Comparison of ENCODE assay signal across 9 mouse cellular contexts in genomic region chr3:33918785-33919184, GRCm38 (mm10).
DNase-seq lines count a peak whose midpoint lies in the region; ATAC-seq and TF ChIP-seq lines count a peak whose summit lies in the region.
"Had no signal": no experiment of that assay in that cellular context is flagged by ENCODE, and none has a peak within 500 bp of the region (broad histone marks: within the 10 kb centered on the region; RNA-seq: fewer than 3 reads in every experiment).

No protein-coding gene starts in this region.

- H3K4me3 ChIP-seq in forebrain, embryonic 16.5 days (replicated peaks; ENCODE audit: low read length): no peak overlapping the region
- no peak overlapping the region for H3K4me3 ChIP-seq in hindbrain, embryonic 13.5 days
- H3K4me3 ChIP-seq in midbrain, embryonic 11.5 days (ENCODE audit: low read depth, low read length): no peak overlapping the region
- no peak overlapping the region for H3K4me3 ChIP-seq in small intestine, adult 2 months (ENCODE audit: low read depth, low read length)
- H3K4me3 ChIP-seq: limb, embryonic 15.5 days had no signal

- no peaks in the 10 kb centered on the region for H3K9me3 ChIP-seq in forebrain, embryonic 16.5 days (ENCODE audit: control insufficient read depth, low read length)
- no peaks in the 10 kb centered on the region for H3K9me3 ChIP-seq in hindbrain, embryonic 13.5 days
- H3K9me3 ChIP-seq in midbrain, embryonic 11.5 days (ENCODE audit: control insufficient read depth, low read length): no peaks in the 10 kb centered on the region
- H3K9me3 ChIP-seq: limb, embryonic 15.5 days had no signal

- no peaks in the 10 kb centered on the region for H3K36me3 ChIP-seq in forebrain, embryonic 16.5 days (ENCODE audit: control insufficient read depth, insufficient read depth)
- H3K36me3 ChIP-seq in hindbrain, embryonic 13.5 days: no peaks in the 10 kb centered on the region
- H3K36me3 ChIP-seq in midbrain, embryonic 11.5 days (ENCODE audit: control insufficient read depth, insufficient read depth, low read length): no peaks in the 10 kb centered on the region; the same call in 1 of the 2 replicates
- H3K36me3 ChIP-seq in small intestine, adult 2 months (ENCODE audit: control insufficient read depth, insufficient read depth, low read length): no peaks in the 10 kb centered on the region
- H3K36me3 ChIP-seq: limb, embryonic 15.5 days had no signal

- no peaks in the 10 kb centered on the region for H3K27me3 ChIP-seq in forebrain, embryonic 16.5 days (replicated peaks; ENCODE audit: control insufficient read depth, insufficient read depth, low read length)
- peaks cover 22% of the 10 kb centered on the region for H3K27me3 ChIP-seq in hindbrain, embryonic 13.5 days
- no peaks in the 10 kb centered on the region for H3K27me3 ChIP-seq in midbrain, embryonic 11.5 days (ENCODE audit: control insufficient read depth, insufficient read depth, low read length)
- no peaks in the 10 kb centered on the region for H3K27me3 ChIP-seq in small intestine, adult 2 months (ENCODE audit: control insufficient read depth, insufficient read depth, low read length)
- H3K27me3 ChIP-seq: limb, embryonic 15.5 days had no signal

- TF ChIP-seq POLR2A in small intestine, adult 2 months (IDR thresholded peaks at IDR 0.05; ENCODE audit: low read depth, low read length): no peak

- TF ChIP-seq CTCF in small intestine, adult 2 months (IDR thresholded peaks at IDR 0.05; ENCODE audit: extremely low read depth, insufficient read length, insufficient replicate concordance, low read depth, low read length): peak; percentile 93

- peak; percentile 65 for ATAC-seq in forebrain, embryonic 16.5 days
- 0 out of 2 replicates have a peak, but pooled peaks have one; percentile 39 for ATAC-seq in hindbrain, embryonic 13.5 days (ENCODE audit: low FRiP score)
- 0 out of 2 replicates have a peak, but pooled peaks have one; percentile 30 for ATAC-seq in midbrain, embryonic 11.5 days (ENCODE audit: low FRiP score)
- no peak for ATAC-seq in megakaryocyte, adult 5-6 weeks (ENCODE audit: poor library complexity, severe bottlenecking)

- H3K9ac ChIP-seq in forebrain, embryonic 16.5 days (replicated peaks; ENCODE audit: low read depth, low read length): no peak overlapping the region
- no peak overlapping the region for H3K9ac ChIP-seq in hindbrain, embryonic 13.5 days
- no peak overlapping the region for H3K9ac ChIP-seq in midbrain, embryonic 11.5 days (ENCODE audit: low read length)
- H3K9ac ChIP-seq: limb, embryonic 15.5 days had no signal

- DNase-seq in MN1 (ENCODE audit: low spot score): peak; percentile 43
- DNase-seq in c-Kit-positive CD71-positive TER-119-negative erythroid progenitor cells, embryonic 14.5 days (ENCODE audit: low read depth): peak; percentile 58
- DNase-seq in left cerebral cortex, adult 11 months (ENCODE audit: low spot score): peak; percentile 62
- peak; percentile 97 for DNase-seq in midbrain, embryonic 11.5 days (ENCODE audit: low spot score, missing footprints)

- WGBS in forebrain, embryonic 16.5 days: 6% methylated on average over 10 of the region's 10 CpGs
- 10% methylated on average over 10 of the region's 10 CpGs for WGBS in hindbrain, embryonic 13.5 days
- WGBS in midbrain, embryonic 11.5 days: 12% methylated on average over 10 of the region's 10 CpGs
- WGBS in small intestine, adult 2 months: 5% methylated on average over 10 of the region's 10 CpGs

- H3K4me2 ChIP-seq in forebrain, embryonic 16.5 days (ENCODE audit: low read length): no peak overlapping the region
- H3K4me2 ChIP-seq in hindbrain, embryonic 13.5 days: no peak overlapping the region
- no peak overlapping the region for H3K4me2 ChIP-seq in midbrain, embryonic 11.5 days
- H3K4me2 ChIP-seq: limb, embryonic 15.5 days had no signal

- no peak overlapping the region for H3K27ac ChIP-seq in forebrain, embryonic 16.5 days (ENCODE audit: low read length)
- H3K27ac ChIP-seq in hindbrain, embryonic 13.5 days: no peak overlapping the region
- no peak overlapping the region for H3K27ac ChIP-seq in midbrain, embryonic 11.5 days (ENCODE audit: low read depth, low read length)
- no peak overlapping the region for H3K27ac ChIP-seq in small intestine, adult 2 months (ENCODE audit: insufficient read depth, low read depth, low read length)
- H3K27ac ChIP-seq: limb, embryonic 15.5 days had no signal

- H3K4me1 ChIP-seq in forebrain, embryonic 16.5 days (replicated peaks; ENCODE audit: control insufficient read depth, insufficient read depth, low read length): no peaks in the 10 kb centered on the region
- no peaks in the 10 kb centered on the region for H3K4me1 ChIP-seq in hindbrain, embryonic 13.5 days (replicated peaks)
- no peaks in the 10 kb centered on the region for H3K4me1 ChIP-seq in midbrain, embryonic 11.5 days (ENCODE audit: control insufficient read depth, insufficient read depth, low read length)
- H3K4me1 ChIP-seq in small intestine, adult 2 months (ENCODE audit: control insufficient read depth, insufficient read depth, insufficient read length, low read length): no peaks in the 10 kb centered on the region
- H3K4me1 ChIP-seq: limb, embryonic 15.5 days had no signal

Comparison
In these comparisons a context has a peak if more than half of its experiments do, and no peak if none do; other contexts are left out.
1. DNase-seq: peak in every context shown above with its lines; median percentile 97 in midbrain, embryonic 11.5 days; 62 in left cerebral cortex, adult 11 months; 58 in c-Kit-positive CD71-positive TER-119-negative erythroid progenitor cells, embryonic 14.5 days; 43 in MN1.